Mouse (Mus musculus) fat pad, adult 2 months (tissue): ENCODE measurements around the gene Gm49366.
"Not testable (repeated sequence)": the region's sequence is repeated elsewhere in the genome, so short reads cannot be mapped to it uniquely, and the experiment has no call there.

Experiments used
- DNase-seq: peaks from one replicate; pipeline ENCODE4 v3.0.0-alpha.2; 2011; ENCODE audit warnings: low read depth, low spot score; ENCODE audit errors: extremely low read depth

Gene Gm49366

DNA sequence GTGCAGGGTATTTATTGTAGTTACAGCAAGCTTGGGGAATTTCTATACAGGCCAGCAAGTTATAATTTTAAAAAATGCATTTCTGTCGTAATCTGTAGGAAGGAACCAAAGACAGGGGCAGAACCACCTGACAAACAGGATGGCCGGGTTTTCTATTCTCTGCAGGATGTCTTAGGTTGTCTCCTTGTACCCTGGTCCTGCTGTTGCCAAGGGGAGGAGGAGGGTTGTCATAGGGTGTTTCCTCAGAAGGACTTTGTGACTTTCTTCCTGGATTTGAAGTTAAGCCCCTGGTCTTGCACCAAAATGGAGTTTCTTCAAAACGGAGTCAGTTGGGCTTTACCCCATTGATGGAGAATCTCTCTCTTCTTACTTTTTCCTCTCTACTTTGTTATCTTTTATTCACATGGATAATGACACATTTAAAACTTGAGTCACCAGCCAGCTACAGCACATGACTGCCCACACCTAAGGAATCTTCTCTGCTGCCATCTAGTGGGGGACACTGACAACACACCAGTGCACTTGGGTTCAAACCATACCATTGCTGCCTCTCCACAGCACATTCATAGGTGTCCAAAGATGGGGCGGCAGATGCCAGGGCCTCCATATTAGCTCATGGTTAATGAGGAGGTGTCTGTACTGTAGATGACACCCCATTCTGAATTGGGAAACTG is 7.9 kb upstream of the Gm49366 start:
- no peak for DNase-seq

DNA sequence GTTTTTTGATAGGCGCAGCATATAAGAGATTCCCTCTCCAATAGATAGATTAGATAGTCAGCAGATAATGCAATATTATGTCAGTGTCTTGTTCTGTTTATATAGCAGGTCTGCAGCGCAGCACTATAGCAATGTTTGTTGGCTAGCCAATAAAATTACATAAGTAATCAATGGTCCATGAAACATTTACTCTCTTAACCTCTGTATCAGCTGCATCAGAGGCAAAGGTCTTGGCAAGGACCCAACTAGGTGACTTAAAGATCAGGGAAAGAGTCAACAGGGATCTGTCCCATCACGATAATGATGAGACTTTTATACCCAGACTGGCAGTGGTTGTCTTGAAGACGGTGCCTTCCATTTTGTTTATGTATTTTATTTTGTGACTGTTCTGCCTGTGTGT is 5.9 kb upstream of the Gm49366 start:
- DNase-seq = no peak

DNA sequence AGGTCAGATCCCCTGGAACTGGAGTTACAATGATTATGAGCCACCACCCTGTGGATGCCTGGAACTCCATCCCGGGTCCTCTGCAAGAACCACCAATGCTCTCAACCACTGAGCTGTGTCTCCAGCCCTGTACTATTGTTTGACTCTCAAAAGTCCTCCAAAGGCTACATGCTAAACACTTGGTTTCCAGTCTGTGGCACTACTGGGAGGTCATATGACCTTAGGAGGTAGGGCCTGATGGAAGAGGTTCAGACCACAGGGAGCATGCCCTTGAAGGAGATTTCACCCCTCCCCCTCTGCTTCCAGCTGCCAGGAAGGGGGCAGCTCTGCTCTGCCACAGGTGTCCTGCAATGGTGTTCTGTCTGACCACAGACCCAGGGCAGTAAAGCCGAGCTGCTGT is 5.4 kb upstream of the Gm49366 start:
- DNase-seq = not testable (repeated sequence)

DNA sequence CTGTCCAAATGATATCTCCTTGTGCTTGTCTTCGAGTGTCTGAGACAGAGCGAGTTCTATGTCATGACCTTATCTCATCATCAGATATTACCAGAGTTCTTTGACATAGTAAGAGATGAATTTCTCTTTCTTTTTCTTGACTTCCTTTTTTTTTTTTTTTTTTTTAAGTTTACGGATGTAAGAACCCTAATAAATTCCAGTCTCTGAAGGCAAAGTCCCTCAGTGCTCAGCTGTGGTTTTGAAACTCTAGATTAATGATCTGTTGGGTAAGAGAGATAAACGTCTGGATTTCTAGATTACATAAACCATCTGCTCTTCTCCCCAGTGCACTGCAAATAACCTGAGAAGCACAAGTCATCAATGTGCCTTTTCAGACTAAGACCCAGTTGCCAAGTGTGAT is 4.6 kb upstream of the Gm49366 start:
- no peak for DNase-seq

DNA sequence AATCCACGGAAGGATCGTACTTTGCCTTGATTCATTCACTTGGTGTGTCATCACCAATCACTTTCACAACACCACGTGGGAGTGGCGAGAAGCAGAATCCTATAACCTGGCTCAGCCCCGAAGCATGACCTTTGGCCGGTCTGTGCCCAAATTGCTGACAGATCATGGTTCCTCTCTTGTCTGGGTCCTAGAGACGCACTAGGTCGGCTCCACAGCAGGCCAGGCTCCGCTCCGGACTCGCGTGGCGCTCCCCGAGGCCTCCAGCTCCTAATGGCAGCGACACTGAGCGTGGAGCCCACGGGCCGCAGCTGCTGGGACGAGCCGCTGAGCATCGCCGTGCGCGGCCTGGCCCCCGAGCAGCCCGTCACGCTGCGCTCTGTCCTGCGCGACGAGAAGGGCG is 494 bp upstream of the Gm49366 start, which contains the start of gene Acot4:
Gene Acot4, plus strand, starts transcription at position 139 of the 400 bp plus-strand sequence.
- not testable (repeated sequence) for DNase-seq

DNA sequence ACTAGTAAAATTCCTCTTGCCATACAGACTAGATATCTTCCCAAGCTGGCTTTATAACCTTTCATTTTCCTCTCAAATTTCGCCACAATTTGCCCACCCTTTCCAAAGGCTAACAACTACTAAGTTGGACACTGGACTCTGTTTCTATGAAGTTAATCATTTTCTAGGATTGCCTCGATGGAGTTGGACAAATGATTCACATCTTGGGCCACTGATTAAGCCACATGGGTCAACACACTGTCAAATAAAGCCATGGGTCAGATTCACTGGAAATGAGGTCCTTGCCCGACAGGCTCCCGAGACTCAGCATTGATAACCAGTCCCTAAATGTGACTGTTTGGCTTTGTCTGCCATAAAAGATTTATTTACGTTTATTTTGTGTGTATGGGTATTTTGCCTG is 3.5 kb downstream of the Gm49366 start:
- no peak for DNase-seq

DNA sequence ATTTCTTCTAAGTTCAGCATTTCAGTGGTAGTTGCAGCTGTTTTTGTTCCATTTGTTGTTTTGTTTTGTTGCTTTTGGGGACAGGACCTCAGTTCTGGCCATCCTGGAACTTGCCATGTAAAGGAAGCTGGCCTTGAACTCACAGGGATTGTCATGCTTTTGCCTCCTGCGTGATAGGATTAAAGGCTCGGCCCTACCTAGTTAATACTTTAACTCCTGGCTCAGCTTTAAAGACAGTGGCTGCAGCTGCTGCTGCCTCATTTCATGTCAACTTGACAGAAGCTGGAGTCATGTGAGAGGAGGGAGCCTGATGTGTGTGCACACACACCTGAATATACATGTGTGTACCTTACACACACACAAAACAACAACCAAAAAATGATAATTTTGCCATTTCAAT is 5.3 kb downstream of the Gm49366 start:
- DNase-seq = no peak

DNA sequence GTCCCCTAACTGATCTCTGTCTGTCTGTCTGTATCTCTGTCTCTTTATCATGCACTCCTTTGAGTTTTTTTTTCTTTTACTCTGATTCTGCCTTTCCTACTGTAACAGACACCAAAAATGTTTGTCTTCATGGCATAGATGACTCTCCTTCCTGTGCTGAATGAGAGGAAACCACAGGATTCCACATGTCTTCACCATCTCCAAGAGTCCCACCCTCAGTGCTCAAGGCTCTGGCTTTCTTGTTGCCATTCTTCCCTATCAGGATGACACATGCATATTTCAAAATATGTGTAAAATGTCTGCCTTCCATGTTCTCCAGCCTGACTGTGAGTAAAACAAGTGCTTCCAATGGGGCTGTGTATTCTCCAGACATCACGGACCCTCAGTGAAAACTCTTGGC is 8.2 kb downstream of the Gm49366 start:
- DNase-seq = no peak

DNA sequence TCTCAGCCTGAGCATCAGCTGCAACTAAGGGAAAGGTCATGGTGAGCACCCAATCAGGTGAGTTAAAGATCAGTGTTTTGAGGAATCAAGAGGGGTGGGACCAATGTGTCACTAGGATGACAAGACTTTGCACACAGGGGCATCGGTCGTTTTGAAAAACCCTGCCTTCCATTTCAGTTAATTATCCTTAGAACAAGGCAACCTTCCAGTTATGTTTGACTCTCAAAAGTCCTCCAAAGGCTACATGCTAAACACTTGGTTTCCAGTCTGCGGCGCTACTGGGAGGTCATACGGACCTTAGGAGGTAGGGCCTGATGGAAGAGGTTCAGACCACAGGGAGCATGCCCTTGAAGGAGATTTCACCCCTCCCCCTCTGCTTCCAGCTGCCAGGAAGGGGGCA is 12.0 kb downstream of the Gm49366 start:
- DNase-seq = not testable (repeated sequence)

DNA sequence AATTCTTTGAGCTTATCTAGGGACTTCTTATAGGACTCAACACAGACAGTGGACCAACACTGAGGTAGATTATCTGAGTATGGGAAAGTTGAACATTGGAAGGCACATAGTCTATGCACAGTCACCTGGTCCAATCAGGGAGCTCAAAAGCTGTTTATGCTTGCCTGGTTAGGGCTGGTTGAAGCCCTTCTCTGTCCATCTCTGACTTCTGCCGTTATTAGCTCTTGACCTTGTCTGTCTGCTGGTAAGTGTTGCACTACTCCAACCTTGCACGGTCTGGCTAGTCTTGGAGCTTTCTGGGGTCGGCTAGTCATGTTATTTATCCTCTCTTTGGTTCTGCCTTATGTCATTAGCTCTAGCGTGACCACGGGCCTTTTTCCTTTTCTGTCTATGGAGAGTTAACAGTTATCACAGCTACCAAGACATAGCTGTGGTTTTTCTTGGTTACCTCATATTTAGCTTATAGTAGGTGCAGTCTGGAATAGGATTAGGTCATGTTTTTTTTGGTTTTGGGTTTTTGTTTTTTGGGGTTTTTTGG is 13.3 kb downstream of the Gm49366 start, which contains the start of gene Acot3:
Gene Acot3, plus strand, starts transcription at position 208 of the 538 bp plus-strand sequence.
- no peak for DNase-seq

DNA sequence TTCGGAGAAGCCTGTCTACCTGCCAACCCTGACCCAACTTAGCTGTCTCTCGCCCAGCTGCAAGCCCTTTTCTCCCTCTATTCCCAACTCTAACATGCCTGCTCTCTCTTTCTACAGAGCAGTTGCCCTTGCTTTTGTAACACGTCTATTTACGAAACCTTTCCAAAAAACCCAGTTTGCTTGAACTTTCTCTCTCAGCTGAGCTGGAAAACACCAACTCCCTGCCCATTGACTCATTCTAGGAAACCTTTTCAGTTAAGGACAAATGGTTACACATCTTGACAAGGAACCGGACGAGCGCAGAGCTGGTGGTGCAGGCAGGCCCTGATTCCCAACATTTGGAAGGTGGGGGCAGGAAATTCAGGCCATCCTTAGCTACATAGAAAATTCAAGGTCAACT is 13.9 kb downstream of the Gm49366 start:
- no peak for DNase-seq

DNA sequence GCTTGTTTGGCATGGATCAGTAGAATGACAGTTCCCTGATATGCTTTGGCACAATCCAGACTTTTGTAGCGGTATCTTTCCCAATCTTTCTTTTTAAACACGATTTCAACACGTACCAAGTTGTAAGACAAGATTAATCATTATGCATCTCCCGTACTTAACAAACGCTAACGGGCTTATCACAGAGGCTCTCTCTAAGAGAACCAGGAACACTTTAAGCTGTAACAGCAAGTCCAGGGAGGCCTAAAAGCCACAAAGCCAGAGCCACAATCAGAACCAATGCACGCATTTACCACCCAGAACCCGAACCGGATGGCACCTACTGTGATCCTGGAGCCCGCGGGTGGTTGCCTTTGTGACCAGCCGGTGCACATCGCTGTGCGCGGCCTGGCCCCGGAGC is 14.4 kb downstream of the Gm49366 start:
- no peak for DNase-seq

DNA sequence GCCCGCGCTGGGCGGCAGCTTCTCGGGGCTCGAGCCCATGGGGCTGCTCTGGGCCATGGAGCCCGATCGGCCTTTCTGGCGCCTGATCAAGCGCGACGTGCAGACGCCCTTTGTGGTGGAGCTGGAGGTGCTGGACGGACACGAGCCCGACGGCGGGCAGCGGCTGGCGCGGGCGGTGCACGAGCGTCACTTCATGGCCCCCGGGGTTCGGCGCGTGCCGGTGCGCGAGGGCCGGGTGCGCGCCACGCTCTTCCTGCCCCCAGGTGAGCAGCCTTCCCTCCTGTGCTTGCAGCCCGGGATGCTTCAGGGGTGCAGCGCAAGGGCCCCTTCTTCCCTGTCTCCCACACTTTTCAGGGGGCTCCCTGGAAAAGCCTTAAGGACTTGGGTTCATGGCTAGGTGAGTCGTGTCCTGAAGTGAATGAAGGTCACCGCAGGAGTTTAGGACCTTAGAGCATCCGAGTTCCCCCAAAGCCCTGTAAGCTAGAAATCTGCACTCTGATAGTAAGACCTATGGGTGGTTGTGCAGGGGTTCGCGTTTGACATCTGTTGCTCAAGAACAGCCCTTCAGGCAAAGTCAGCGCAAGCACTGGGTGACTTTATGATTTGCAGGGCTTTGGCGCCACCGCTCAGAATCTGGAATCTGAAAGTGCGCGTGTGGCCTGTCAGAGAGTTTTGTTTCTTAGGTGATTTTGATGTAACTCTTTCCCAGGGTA is 15.1 kb downstream of the Gm49366 start:
- DNase-seq = no peak

DNA sequence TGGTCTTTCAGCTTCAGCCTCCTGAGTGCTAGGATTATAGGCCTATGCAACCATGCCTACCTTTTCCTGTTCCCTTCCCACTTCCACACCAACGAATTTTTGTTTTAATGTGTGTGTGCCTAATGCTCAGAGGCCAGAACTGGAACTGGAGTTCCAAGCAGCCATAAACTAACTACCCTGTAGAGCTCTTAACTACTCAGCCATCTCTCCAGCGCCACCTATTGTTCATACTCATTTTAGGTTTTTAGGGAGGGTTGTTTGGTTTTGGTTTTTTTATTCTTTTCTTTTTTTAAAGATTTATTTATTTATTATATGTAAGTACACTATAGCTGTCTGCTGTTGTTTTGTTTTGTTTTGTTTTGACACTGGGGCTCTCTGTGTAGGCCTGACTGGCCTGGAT is 22.2 kb downstream of the Gm49366 start:
- DNase-seq = no peak

DNA sequence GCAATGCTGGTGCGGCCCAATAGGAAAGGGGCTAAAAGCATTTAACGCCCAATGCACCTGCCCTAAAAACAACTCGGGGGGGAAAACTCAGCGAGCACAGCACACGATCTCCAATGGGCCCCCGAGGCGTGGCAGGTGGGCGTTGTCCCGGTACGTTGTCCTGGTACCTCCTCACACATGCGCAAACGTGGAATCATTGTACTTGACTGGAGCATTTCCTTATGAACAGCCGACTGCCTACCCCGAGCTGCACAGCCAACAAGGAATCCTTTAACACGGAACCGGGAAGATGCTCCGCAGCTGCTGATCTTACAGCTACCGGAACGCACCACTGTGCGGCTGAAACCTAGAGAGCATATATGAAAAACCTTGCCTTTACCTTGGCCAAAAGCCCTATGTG is 23.6 kb downstream of the Gm49366 start:
- DNase-seq = no peak

DNA sequence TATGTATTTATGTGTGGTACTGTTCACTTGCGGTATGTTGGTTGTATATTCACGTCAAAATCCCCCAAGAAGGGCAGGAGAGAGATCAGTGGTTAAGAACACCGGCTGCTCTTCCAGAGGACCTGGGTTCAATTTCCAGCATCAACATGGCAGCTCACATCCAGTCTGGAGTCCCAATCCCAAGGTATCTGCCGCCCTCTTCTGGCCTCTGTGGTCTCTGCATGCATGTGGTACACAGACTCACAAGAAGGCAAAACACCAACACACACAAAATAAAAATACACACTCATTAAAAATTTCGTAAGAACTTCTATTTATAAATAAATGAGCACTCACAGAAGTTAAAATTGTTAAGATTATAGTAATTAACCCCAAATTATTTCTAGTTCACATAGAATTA is 24.5 kb downstream of the Gm49366 start:
- no peak for DNase-seq

DNA sequence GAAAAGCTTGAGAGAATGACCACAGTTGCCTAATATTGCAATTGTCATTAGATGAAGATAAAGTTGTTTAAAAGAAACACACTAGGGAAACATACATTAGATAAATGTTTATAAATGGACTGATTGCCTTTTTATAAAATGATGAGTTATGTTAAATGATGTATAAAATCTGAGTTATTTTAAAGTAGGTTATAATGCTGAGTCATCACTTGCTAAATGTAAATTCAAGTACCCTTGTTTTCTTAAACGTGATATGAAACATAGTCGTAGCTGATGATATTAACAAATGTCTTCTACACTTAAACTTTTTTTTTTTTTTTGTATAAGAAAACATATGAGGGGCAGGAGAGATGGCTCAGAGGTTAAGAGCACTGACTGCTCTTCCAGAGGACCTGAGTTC is 25.1 kb downstream of the Gm49366 start:
- no peak for DNase-seq

DNA sequence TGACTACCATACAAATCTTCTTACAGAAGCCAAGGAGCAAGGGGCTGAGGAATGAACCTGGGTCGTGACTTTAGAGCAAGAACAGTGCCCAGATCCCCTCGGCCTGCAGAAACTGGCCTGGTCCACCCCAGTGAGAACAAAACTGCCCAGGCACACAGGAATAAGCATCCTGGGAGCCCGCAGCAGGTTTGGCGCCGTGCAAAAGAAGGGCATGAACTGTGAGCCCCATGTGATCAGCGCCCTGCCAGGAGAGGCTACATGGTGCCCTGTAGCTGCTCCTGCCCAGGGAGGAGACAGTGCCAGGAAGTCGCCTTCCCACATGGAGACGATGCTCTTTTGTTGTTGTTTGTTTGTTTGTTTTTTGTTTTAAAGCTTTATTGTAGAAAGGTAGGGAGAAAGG is 25.9 kb downstream of the Gm49366 start:
- DNase-seq = no peak

DNA sequence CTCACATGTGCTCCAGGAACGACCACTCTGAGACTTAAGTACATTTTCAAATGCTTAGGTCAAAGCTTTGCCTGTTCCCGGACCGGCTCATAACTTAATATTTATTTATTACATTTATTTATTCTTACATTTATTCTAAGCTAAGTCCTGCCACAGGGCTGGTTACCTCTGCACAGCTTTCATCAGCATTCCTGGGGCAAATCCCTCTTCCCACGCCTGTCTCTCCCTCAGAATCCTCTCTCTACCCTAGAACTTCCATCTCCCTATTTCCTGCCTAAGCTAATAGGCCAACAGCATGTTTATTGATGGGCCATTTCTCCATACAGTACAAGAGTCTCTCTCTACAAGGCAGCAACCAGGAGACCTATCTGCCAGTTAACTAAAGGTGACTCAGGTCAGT is 29.0 kb downstream of the Gm49366 start:
- no peak for DNase-seq

DNA sequence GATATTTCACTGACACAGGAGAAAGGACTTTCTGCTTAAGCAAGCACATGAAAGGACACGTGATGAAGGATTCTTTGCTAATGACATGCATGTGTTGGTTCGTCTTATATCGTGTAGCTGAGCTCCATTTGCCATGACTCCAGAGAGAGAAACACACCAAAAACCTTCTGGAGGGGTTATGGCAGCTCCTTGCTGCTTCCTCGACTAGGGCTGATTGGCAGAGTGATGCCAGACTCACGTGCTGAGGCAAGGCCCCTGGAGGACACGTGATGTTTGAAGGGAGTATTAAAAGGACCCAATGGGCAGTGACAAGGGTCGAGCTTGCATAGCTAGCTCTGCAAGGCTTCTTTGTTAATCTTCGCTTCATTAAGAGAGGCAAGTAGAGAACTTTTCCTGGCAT is 29.6 kb downstream of the Gm49366 start:
- DNase-seq = no peak

DNA sequence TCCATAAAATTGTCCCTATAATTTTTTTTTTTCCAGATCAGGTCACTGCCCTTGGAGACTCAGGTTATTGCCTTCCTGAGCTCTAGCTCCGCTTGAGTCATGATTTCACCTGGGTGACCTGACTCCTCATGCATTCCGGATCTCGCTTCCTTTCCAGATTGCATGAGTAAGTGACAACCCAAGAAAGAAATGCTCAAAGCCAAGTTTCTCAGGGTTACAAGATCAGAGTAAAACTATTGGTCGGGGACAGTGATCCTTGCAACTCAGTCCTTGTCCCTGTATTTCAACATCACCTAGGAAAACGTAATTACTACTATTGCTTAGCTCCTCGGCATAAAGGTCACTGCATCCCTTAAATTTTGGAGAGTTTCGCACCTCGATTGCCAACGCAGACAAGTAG is 30.3 kb downstream of the Gm49366 start, which contains the start of gene Acot5:
Gene Acot5, plus strand, starts transcription at position 340 of the 400 bp plus-strand sequence.
- DNase-seq = peak; percentile 97

DNA sequence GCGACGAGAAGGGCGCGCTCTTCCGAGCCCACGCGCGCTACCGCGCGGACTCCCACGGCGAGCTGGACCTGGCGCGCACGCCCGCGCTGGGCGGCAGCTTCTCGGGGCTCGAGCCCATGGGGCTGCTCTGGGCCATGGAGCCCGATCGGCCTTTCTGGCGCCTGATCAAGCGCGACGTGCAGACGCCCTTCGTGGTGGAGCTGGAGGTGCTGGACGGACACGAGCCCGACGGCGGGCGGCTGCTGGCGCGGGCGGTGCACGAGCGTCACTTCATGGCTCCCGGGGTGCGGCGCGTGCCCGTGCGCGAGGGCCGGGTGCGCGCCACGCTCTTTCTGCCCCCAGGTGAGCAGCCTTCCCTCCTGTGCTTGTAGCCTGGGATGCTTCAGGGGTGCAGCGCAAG is 30.8 kb downstream of the Gm49366 start:
- DNase-seq = not testable (repeated sequence)
